Comparison of ENCODE assay signal across 24 mouse cellular contexts in genomic region chr4:82458895-82459294, GRCm38 (mm10).
A peak's percentile ranks its signal among the peaks of the same experiment; 100 is the strongest.
DNase-seq lines count a peak whose midpoint lies in the region; TF ChIP-seq lines count a peak whose summit lies in the region.
"Had no signal": no experiment of that assay in that cellular context is flagged by ENCODE, and none has a peak within 500 bp of the region (broad histone marks: within the 10 kb centered on the region; RNA-seq: fewer than 3 reads in every experiment).

No protein-coding gene starts in this region.

- peak overlapping the region; percentile 39 for H3K27ac ChIP-seq in gastrocnemius, adult 2 months
- H3K27ac ChIP-seq in layer of hippocampus, adult 2 months = peak overlapping the region; percentile 52; the same call in 1 of the 2 replicates
- H3K27ac ChIP-seq: embryonic facial prominence, embryonic 12.5 days; embryonic facial prominence, embryonic 15.5 days; heart, embryonic 15.5 days; hindbrain, embryonic 12.5 days; hindbrain, embryonic 15.5 days; intestine, embryonic 15.5 days had no signal

- no peak for TF ChIP-seq CTCF in gastrocnemius, adult 2 months (IDR thresholded peaks at IDR 0.05)
- no peak for TF ChIP-seq CTCF in layer of hippocampus, adult 2 months (conservative IDR thresholded peaks at IDR 0.05)

- intact Hi-C loops in gastrocnemius, adult 2 months (cut with DNase I) = no loop called here

- DNase-seq in cerebellum, adult 11-12 months = peak; percentile 35
- DNase-seq in cerebellum, postnatal 36 days = no peak
- DNase-seq in cerebellum, postnatal 10 days = peak; percentile 35 to 38
- no peak for DNase-seq in cerebellum, adult 11 months
- DNase-seq in gastrocnemius, adult 2 months = no peak
- DNase-seq in gastrocnemius, postnatal 25 days = no peak
- no peak for DNase-seq in layer of hippocampus, adult 2 months (ENCODE audit: low spot score in 2 of 2)
- no peak for DNase-seq in layer of hippocampus, postnatal 25 days (ENCODE audit: extremely low spot score in 1 of 2, low spot score in 1 of 2)
- DNase-seq: adrenal gland, adult 8-10 months; adrenal gland, postnatal 25 days; cerebellum, adult 8-10 months; forebrain, postnatal 0 days; heart, adult 18-20 months; heart, postnatal 10 days; heart, postnatal 36 days; kidney, adult 11 months; kidney, adult 8-10 months had no signal

- H3K4me3 ChIP-seq in gastrocnemius, adult 2 months = no peak overlapping the region
- H3K4me3 ChIP-seq in layer of hippocampus, adult 2 months = no peak overlapping the region
- H3K4me3 ChIP-seq: embryonic facial prominence, embryonic 12.5 days; embryonic facial prominence, embryonic 15.5 days; heart, embryonic 12.5 days; heart, embryonic 15.5 days; hindbrain, embryonic 12.5 days; hindbrain, embryonic 15.5 days; intestine, embryonic 15.5 days had no signal

Comparison
In these comparisons a context has a peak if more than half of its experiments do, and no peak if none do; other contexts are left out.
1. DNase-seq: peak in cerebellum, adult 11-12 months (single experiment) and cerebellum, postnatal 10 days (2 of 2); none in cerebellum, postnatal 36 days (0 of 2), cerebellum, adult 11 months (single experiment), gastrocnemius, adult 2 months (single experiment), gastrocnemius, postnatal 25 days (single experiment), layer of hippocampus, adult 2 months (0 of 2) and layer of hippocampus, postnatal 25 days (0 of 2).